8 mouse cellular contexts compared by ENCODE assay signal in genomic region chr5:45858368-45858767, GRCm38 (mm10). TPM values are rescaled to one million over a fixed set of nuclear protein-coding genes. Genes with fewer than 3 reads are reported as not detected.
DNase-seq lines count a peak whose midpoint lies in the region; ATAC-seq lines count a peak whose summit lies in the region.

No protein-coding gene starts in this region.

- H3K4me3 ChIP-seq in liver, embryonic 11.5 days (ENCODE audit: low read depth, low read length): peak overlapping the region; percentile 97; the same call in 1 of the 2 replicates
- peak overlapping the region; percentile 96; the same call in 1 of the 2 replicates for H3K4me3 ChIP-seq in forebrain, embryonic 12.5 days (replicated peaks)
- H3K4me3 ChIP-seq in limb, embryonic 11.5 days (ENCODE audit: low read depth, low read length): peak overlapping the region; percentile 97; the same call in 1 of the 2 replicates
- peak overlapping the region; percentile 77; the same call in 1 of the 2 replicates for H3K4me3 ChIP-seq in neural tube, embryonic 13.5 days

- WGBS in liver, embryonic 11.5 days: 76% methylated on average over 2 of the region's 2 CpGs
- 68% methylated on average over 2 of the region's 2 CpGs for WGBS in forebrain, embryonic 12.5 days
- WGBS in limb, embryonic 11.5 days: 79% methylated on average over 2 of the region's 2 CpGs
- 77% methylated on average over 2 of the region's 2 CpGs for WGBS in neural tube, embryonic 13.5 days

- H3K9ac ChIP-seq in liver, embryonic 11.5 days (ENCODE audit: low read depth, low read length): no peak overlapping the region
- no peak overlapping the region for H3K9ac ChIP-seq in forebrain, embryonic 12.5 days
- peak overlapping the region; percentile 47; the same call in 1 of the 2 replicates for H3K9ac ChIP-seq in limb, embryonic 11.5 days (ENCODE audit: low read length)
- no peak overlapping the region for H3K9ac ChIP-seq in neural tube, embryonic 13.5 days

- H3K27ac ChIP-seq in liver, embryonic 11.5 days (ENCODE audit: low read depth, low read length): no peak overlapping the region
- no peak overlapping the region for H3K27ac ChIP-seq in forebrain, embryonic 12.5 days
- no peak overlapping the region for H3K27ac ChIP-seq in limb, embryonic 11.5 days (replicated peaks; ENCODE audit: low read depth, low read length)
- no peak overlapping the region for H3K27ac ChIP-seq in neural tube, embryonic 13.5 days (replicated peaks)

- ATAC-seq in liver, embryonic 11.5 days (replicated peaks; ENCODE audit: low FRiP score): no peak
- ATAC-seq in forebrain, embryonic 12.5 days (ENCODE audit: low FRiP score): no peak
- no peak for ATAC-seq in limb, embryonic 11.5 days (ENCODE audit: insufficient number of reproducible peaks, low FRiP score, low TSS enrichment, low read depth)
- no peak for ATAC-seq in neural tube, embryonic 13.5 days (ENCODE audit: low read depth)
- ATAC-seq in cerebellum, adult (ENCODE audit: insufficient number of reproducible peaks, low FRiP score, low TSS enrichment): no peak

- H3K27me3 ChIP-seq in liver, embryonic 11.5 days (replicated peaks; ENCODE audit: control insufficient read depth, insufficient read depth, low read length): no peaks in the 10 kb centered on the region
- no peaks in the 10 kb centered on the region for H3K27me3 ChIP-seq in forebrain, embryonic 12.5 days
- no peaks in the 10 kb centered on the region for H3K27me3 ChIP-seq in limb, embryonic 11.5 days (ENCODE audit: control insufficient read depth, insufficient read depth, low read length)
- no peaks in the 10 kb centered on the region for H3K27me3 ChIP-seq in neural tube, embryonic 13.5 days

- H3K36me3 ChIP-seq in liver, embryonic 11.5 days (ENCODE audit: control insufficient read depth, insufficient read depth, low read length): no peaks in the 10 kb centered on the region
- H3K36me3 ChIP-seq in forebrain, embryonic 12.5 days (replicated peaks): no peaks in the 10 kb centered on the region
- no peaks in the 10 kb centered on the region for H3K36me3 ChIP-seq in limb, embryonic 11.5 days (ENCODE audit: control insufficient read depth, insufficient read depth, low read length)
- no peaks in the 10 kb centered on the region for H3K36me3 ChIP-seq in neural tube, embryonic 13.5 days

- H3K9me3 ChIP-seq in liver, embryonic 11.5 days (ENCODE audit: control insufficient read depth, low read length): no peaks in the 10 kb centered on the region
- H3K9me3 ChIP-seq in forebrain, embryonic 12.5 days: no peaks in the 10 kb centered on the region
- no peaks in the 10 kb centered on the region for H3K9me3 ChIP-seq in limb, embryonic 11.5 days (ENCODE audit: control insufficient read depth, low read length)
- no peaks in the 10 kb centered on the region for H3K9me3 ChIP-seq in neural tube, embryonic 13.5 days

- H3K4me2 ChIP-seq in liver, embryonic 11.5 days: peak overlapping the region; percentile 92
- peak overlapping the region; percentile 75 for H3K4me2 ChIP-seq in forebrain, embryonic 12.5 days
- H3K4me2 ChIP-seq in limb, embryonic 11.5 days (ENCODE audit: low read depth, severe bottlenecking): peak overlapping the region; percentile 58; the same call in 1 of the 2 replicates
- H3K4me2 ChIP-seq in neural tube, embryonic 13.5 days: peak overlapping the region; percentile 68

- no peak for DNase-seq in liver, embryonic 11.5 days (ENCODE audit: low spot score)
- no peak for DNase-seq in liver
- DNase-seq in limb, embryonic 11.5 days (ENCODE audit: low spot score): no peak
- DNase-seq in lung, postnatal 14 days: no peak
- no peak for DNase-seq in left cerebral cortex, adult 18-20 months (ENCODE audit: low spot score in 2 of 2)

- peaks cover 3% of the 10 kb centered on the region; the same call in 1 of the 2 replicates for H3K4me1 ChIP-seq in liver, embryonic 11.5 days (replicated peaks; ENCODE audit: control insufficient read depth, insufficient read depth, low read length)
- H3K4me1 ChIP-seq in forebrain, embryonic 12.5 days: peaks cover 6% of the 10 kb centered on the region
- no peaks in the 10 kb centered on the region; the same call in 1 of the 2 replicates for H3K4me1 ChIP-seq in limb, embryonic 11.5 days (ENCODE audit: control insufficient read depth, insufficient read depth, low read length)
- H3K4me1 ChIP-seq in neural tube, embryonic 13.5 days (replicated peaks): peaks cover 9% of the 10 kb centered on the region

RNA-seq across cellular contexts. Expression of gene Lcorl, which starts 1.0 kb away (rescaled TPM):
- polyA plus RNA-seq in liver, embryonic 11.5 days (2014; fragmentation: Nextera tagmentation; extraction: Ambion mirVana): 14.5 and 15.4 TPM in 2 replicates
- 57.0 and 60.0 TPM in 2 replicates for polyA plus RNA-seq in forebrain, embryonic 12.5 days (2016; fragmentation: Nextera tagmentation; extraction: Ambion mirVana)
- 22.7 and 27.7 TPM in 2 replicates for polyA plus RNA-seq in limb, embryonic 11.5 days (2014; fragmentation: Nextera tagmentation; extraction: Ambion mirVana)
- 49.0 and 54.3 TPM in 2 replicates for polyA plus RNA-seq in neural tube, embryonic 13.5 days (2015; fragmentation: Nextera tagmentation; extraction: Ambion mirVana)
- 10 to 100 TPM; 25.5 to 27.2 TPM for total RNA-seq in left cerebral cortex, adult 18-20 months (2021)
